Mouse (Mus musculus): Measurements from ENCODE around the gene Bmper. TPM values are rescaled to one million over a fixed set of nuclear protein-coding genes. Genes with fewer than 3 reads are reported as not detected.

Gene Bmper
- polyA plus RNA-seq, 2 experiments: 0.16 to 0.18 TPM

GRCm38 (mm10) chr9:23344353-23344752, 121.5 kb downstream of the Bmper start:
- no peak for DNase-seq (ENCODE audit: low read depth in 3 of 3, low spot score in 3 of 3)
- H3K27me3 ChIP-seq (ENCODE audit: control insufficient read depth, insufficient read depth, low read length): no peaks in the 10 kb centered on the region
- H3K4me2 ChIP-seq (ENCODE audit: low read depth): no peak overlapping the region
- no peak overlapping the region for H3K9ac ChIP-seq (replicated peaks)
- TF ChIP-seq CTCF (IDR thresholded peaks at IDR 0.05; ENCODE audit: low read depth): no peak
- no peak for TF ChIP-seq EP300 (IDR thresholded peaks at IDR 0.05; ENCODE audit: low read depth)
- no peak overlapping the region for H3K27ac ChIP-seq
- no peak overlapping the region for H3K4me3 ChIP-seq (ENCODE audit: insufficient read depth in 1 of 2, low read depth in 2 of 2, low read length in 2 of 2)
- H3K36me3 ChIP-seq (replicated peaks; ENCODE audit: control insufficient read depth, insufficient read depth, low read depth): no peaks in the 10 kb centered on the region
- H3K9me3 ChIP-seq (ENCODE audit: control insufficient read depth, low read length): no peaks in the 10 kb centered on the region
- H3K4me1 ChIP-seq (replicated peaks; ENCODE audit: control insufficient read depth in 2 of 2, insufficient read depth in 2 of 2, low read length in 1 of 2): no peaks in the 10 kb centered on the region
- ATAC-seq (ENCODE audit: insufficient read depth): no peak

- H3K9me3 ChIP-seq (ENCODE audit: control insufficient read depth, low read length): no peaks in the 10 kb centered on the region
- H3K4me3 ChIP-seq (ENCODE audit: insufficient read depth in 1 of 2, low read depth in 2 of 2, low read length in 2 of 2): no peak overlapping the region
- no peaks in the 10 kb centered on the region for H3K27me3 ChIP-seq (ENCODE audit: control insufficient read depth, insufficient read depth, low read length)
- DNase-seq (ENCODE audit: low read depth in 3 of 3, low spot score in 3 of 3): no peak
- H3K27ac ChIP-seq: no peak overlapping the region
- H3K4me1 ChIP-seq (replicated peaks; ENCODE audit: control insufficient read depth in 2 of 2, insufficient read depth in 2 of 2, low read length in 1 of 2): no peaks in the 10 kb centered on the region
- H3K4me2 ChIP-seq (ENCODE audit: low read depth): no peak overlapping the region
- no peaks in the 10 kb centered on the region for H3K36me3 ChIP-seq (replicated peaks; ENCODE audit: control insufficient read depth, insufficient read depth, low read depth)
- TF ChIP-seq CTCF (IDR thresholded peaks at IDR 0.05; ENCODE audit: low read depth): no peak
- no peak for TF ChIP-seq EP300 (IDR thresholded peaks at IDR 0.05; ENCODE audit: low read depth)
- ATAC-seq (ENCODE audit: insufficient read depth): no peak
- no peak overlapping the region for H3K9ac ChIP-seq (replicated peaks)
- 45% methylated on average over 8 of the region's 8 CpGs for WGBS (ENCODE audit: insufficient replicate concordance)
Observed at GRCm38 (mm10) chr9:23345093-23345844, 122.4 kb downstream of the Bmper start.

- Histone ChIP-seq H3K4me3 (ENCODE audit: insufficient read depth in 1 of 2, low read depth in 2 of 2, low read length in 2 of 2) (no peak overlapping the region), H3K36me3 (replicated peaks; ENCODE audit: control insufficient read depth, insufficient read depth, low read depth) (no peaks in the 10 kb centered on the region), H3K9ac (replicated peaks) (no peak overlapping the region), H3K4me1 (replicated peaks; ENCODE audit: control insufficient read depth in 2 of 2, insufficient read depth in 2 of 2, low read length in 1 of 2) (no peaks in the 10 kb centered on the region), H3K27me3 (ENCODE audit: control insufficient read depth, insufficient read depth, low read length) (no peaks in the 10 kb centered on the region), H3K4me2 (ENCODE audit: low read depth) (no peak overlapping the region), H3K27ac (no peak overlapping the region), H3K9me3 (ENCODE audit: control insufficient read depth, low read length) (no peaks in the 10 kb centered on the region)
- DNase-seq (ENCODE audit: low read depth in 3 of 3, low spot score in 3 of 3) (no peak), ATAC-seq (ENCODE audit: insufficient read depth) (no peak)
- WGBS (ENCODE audit: insufficient replicate concordance): 53% methylated on average over 5 of the region's 5 CpGs
- TF ChIP-seq EP300 (IDR thresholded peaks at IDR 0.05; ENCODE audit: low read depth): no peak
- no peak for TF ChIP-seq CTCF (IDR thresholded peaks at IDR 0.05; ENCODE audit: low read depth)
Observed at GRCm38 (mm10) chr9:23349603-23350002, 126.7 kb downstream of the Bmper start.

GRCm38 (mm10) chr9:23351400-23351799, 128.5 kb downstream of the Bmper start:
- Histone ChIP-seq H3K9me3 (ENCODE audit: control insufficient read depth, low read length) (no peaks in the 10 kb centered on the region), H3K4me3 (ENCODE audit: insufficient read depth in 1 of 2, low read depth in 2 of 2, low read length in 2 of 2) (no peak overlapping the region), H3K36me3 (replicated peaks; ENCODE audit: control insufficient read depth, insufficient read depth, low read depth) (no peaks in the 10 kb centered on the region), H3K27me3 (ENCODE audit: control insufficient read depth, insufficient read depth, low read length) (no peaks in the 10 kb centered on the region), H3K27ac (no peak overlapping the region), H3K4me1 (replicated peaks; ENCODE audit: control insufficient read depth in 2 of 2, insufficient read depth in 2 of 2, low read length in 1 of 2) (no peaks in the 10 kb centered on the region), H3K4me2 (ENCODE audit: low read depth) (no peak overlapping the region), H3K9ac (replicated peaks) (no peak overlapping the region)
- TF ChIP-seq CTCF (IDR thresholded peaks at IDR 0.05; ENCODE audit: low read depth) (no peak), EP300 (IDR thresholded peaks at IDR 0.05; ENCODE audit: low read depth) (no peak)
- no peak for ATAC-seq (ENCODE audit: insufficient read depth)
- DNase-seq (ENCODE audit: low read depth in 3 of 3, low spot score in 3 of 3): no peak
- 59% methylated on average over 8 of the region's 8 CpGs for WGBS (ENCODE audit: insufficient replicate concordance)

- H3K4me2 ChIP-seq (ENCODE audit: low read depth): no peak overlapping the region
- 55% methylated on average over 2 of the region's 2 CpGs for WGBS (ENCODE audit: insufficient replicate concordance)
- no peak for DNase-seq (ENCODE audit: low read depth in 3 of 3, low spot score in 3 of 3)
Observed at GRCm38 (mm10) chr9:23352396-23352795, 129.5 kb downstream of the Bmper start.

More at GRCm38 (mm10) chr9:23352396-23352795, 129.5 kb downstream of the Bmper start:
- H3K4me1 ChIP-seq (replicated peaks; ENCODE audit: control insufficient read depth in 2 of 2, insufficient read depth in 2 of 2, low read length in 1 of 2): no peaks in the 10 kb centered on the region
- no peaks in the 10 kb centered on the region for H3K9me3 ChIP-seq (ENCODE audit: control insufficient read depth, low read length)
- H3K9ac ChIP-seq (replicated peaks): no peak overlapping the region
- no peaks in the 10 kb centered on the region for H3K27me3 ChIP-seq (ENCODE audit: control insufficient read depth, insufficient read depth, low read length)
- ATAC-seq (ENCODE audit: insufficient read depth): no peak
- TF ChIP-seq EP300 (IDR thresholded peaks at IDR 0.05; ENCODE audit: low read depth) (no peak), CTCF (IDR thresholded peaks at IDR 0.05; ENCODE audit: low read depth) (no peak)
- H3K4me3 ChIP-seq (ENCODE audit: insufficient read depth in 1 of 2, low read depth in 2 of 2, low read length in 2 of 2): no peak overlapping the region
- no peak overlapping the region for H3K27ac ChIP-seq
- no peaks in the 10 kb centered on the region for H3K36me3 ChIP-seq (replicated peaks; ENCODE audit: control insufficient read depth, insufficient read depth, low read depth)
